Mouse (Mus musculus) Patski (cell line): ENCODE measurements around the gene Gnao1. TPM values are rescaled to one million over a fixed set of nuclear protein-coding genes. Genes with fewer than 3 reads are reported as not detected.

ENCODE experiments used
- ATAC-seq: fragments of 100-300 bp; one replicate; pipeline ENCODE4 v1.8.0; 2021
- CTCF ChIA-PET: fragments of 350-600 bp; sonication (Branson Sonifier 250); formaldehyde crosslinking; loops from one replicate; lab custom pipeline; 2022; ENCODE audit warnings: inconsistent platforms; lab: Charles Lee
- POLR2A ChIA-PET: fragments of 350-600 bp; sonication (Branson Sonifier 250); formaldehyde crosslinking; loops from one replicate; lab custom pipeline; 2022; ENCODE audit warnings: antibody characterized with exemption, inconsistent platforms; lab: Charles Lee
- DNase-seq: peaks from one replicate; pipeline ENCODE4 v3.0.0-alpha.2; 2011; ENCODE audit warnings: low read depth, low spot score
- H3K27me3 ChIP-seq: fragments of 371-371 bp; one replicate; pipeline ENCODE4 v1.5.1; 2021
- CTCF ChIP-seq: fragments of 100-300 bp; IDR thresholded peaks from one replicate; pipeline ENCODE4 v1.5.1; 2021
- in situ Hi-C: fragments of 300-500 bp; cut with MboI; formaldehyde crosslinking; loops from 3 replicates; pipeline ENCODE4 v1.11.1; 2018; ENCODE audit warnings: low pct_unique_long_range_greater_than_20kb, mixed read lengths
- polyA plus RNA-seq: library from polyadenylated mRNA; unstranded; gene quantifications from one replicate; pipeline ENCODE4 v1.2.3, GENCODE M21; 2021

The Gnao1 gene
- polyA plus RNA-seq, 1 experiment from 2014 or later = 2.3 TPM

GRCm38 (mm10) chr8:93896841-93897551 lies 87.2 kb downstream of the Gnao1 start:
- no peak for DNase-seq
- no peak for ATAC-seq
- ChIA-PET CTCF (no interaction called here), POLR2A (no interaction called here)
- TF ChIP-seq CTCF = no peak
- H3K27me3 ChIP-seq = no peaks in the 10 kb centered on the region
- in situ Hi-C loops = no loop called here

GRCm38 (mm10) chr8:93898570-93898969 lies 88.8 kb downstream of the Gnao1 start:
- ATAC-seq = no peak
- H3K27me3 ChIP-seq = no peaks in the 10 kb centered on the region
- ChIA-PET POLR2A (no interaction called here), CTCF (no interaction called here)
- no peak for TF ChIP-seq CTCF
- DNase-seq = no peak
- in situ Hi-C loops = no loop called here

- ATAC-seq (no peak), DNase-seq (no peak)
- in situ Hi-C loops = no loop called here
- POLR2A ChIA-PET = no interaction called here
- no peak for TF ChIP-seq CTCF
- CTCF ChIA-PET = no interaction called here
- no peaks in the 10 kb centered on the region for H3K27me3 ChIP-seq
Measured at GRCm38 (mm10) chr8:93902040-93902439, 92.3 kb downstream of the Gnao1 start.

GRCm38 (mm10) chr8:93906961-93907360 lies 97.2 kb downstream of the Gnao1 start:
- in situ Hi-C loops = no loop called here
- CTCF ChIA-PET = no interaction called here
- ATAC-seq (no peak), DNase-seq (no peak)
- no peak for TF ChIP-seq CTCF
- H3K27me3 ChIP-seq = no peaks in the 10 kb centered on the region
- POLR2A ChIA-PET = no interaction called here

GRCm38 (mm10) chr8:93907987-93908441 lies 98.2 kb downstream of the Gnao1 start:
- POLR2A ChIA-PET = no interaction called here
- DNase-seq (no peak), ATAC-seq (no peak)
- in situ Hi-C loops = no loop called here
- CTCF ChIA-PET = no interaction called here
- H3K27me3 ChIP-seq = no peaks in the 10 kb centered on the region
- no peak for TF ChIP-seq CTCF

GRCm38 (mm10) chr8:93908546-93908945 lies 98.8 kb downstream of the Gnao1 start:
- in situ Hi-C loops = no loop called here
- CTCF ChIA-PET = no interaction called here
- ATAC-seq = no peak
- no peaks in the 10 kb centered on the region for H3K27me3 ChIP-seq
- POLR2A ChIA-PET = no interaction called here
- DNase-seq = no peak
- TF ChIP-seq CTCF = no peak

- DNase-seq (no peak), ATAC-seq (no peak)
- POLR2A ChIA-PET = no interaction called here
- in situ Hi-C loops = no loop called here
- CTCF ChIA-PET = no interaction called here
- TF ChIP-seq CTCF = no peak
- H3K27me3 ChIP-seq = no peaks in the 10 kb centered on the region
Measured at GRCm38 (mm10) chr8:93911715-93912555, 102.2 kb downstream of the Gnao1 start.

- no peaks in the 10 kb centered on the region for H3K27me3 ChIP-seq
- in situ Hi-C loops = no loop called here
- TF ChIP-seq CTCF = no peak
- no peak for ATAC-seq
- POLR2A ChIA-PET = no interaction called here
- CTCF ChIA-PET = interaction anchor here (1.6 kb wide), 1 partner anchor 14 kb away, joined by 6 read pairs; no protein-coding TSS in a partner anchor
- no peak for DNase-seq
Measured at GRCm38 (mm10) chr8:93917859-93918421, 108.2 kb downstream of the Gnao1 start.

GRCm38 (mm10) chr8:93918580-93918979 lies 108.8 kb downstream of the Gnao1 start:
- no peaks in the 10 kb centered on the region for H3K27me3 ChIP-seq
- no peak for TF ChIP-seq CTCF
- ATAC-seq (no peak), DNase-seq (no peak)
- in situ Hi-C loops = no loop called here
- ChIA-PET POLR2A (interaction anchor here (0.6 kb wide), 1 partner anchor 19 kb away, joined by 4 read pairs; no protein-coding TSS in a partner anchor), CTCF (interaction anchor here (1.6 kb wide), 1 partner anchor 13 kb away, joined by 6 read pairs; no protein-coding TSS in a partner anchor)

- DNase-seq (no peak), ATAC-seq (no peak)
- H3K27me3 ChIP-seq = no peaks in the 10 kb centered on the region
- ChIA-PET POLR2A (no interaction called here), CTCF (no interaction called here)
- in situ Hi-C loops = no loop called here
- no peak for TF ChIP-seq CTCF
Measured at GRCm38 (mm10) chr8:93919422-93919821, 109.7 kb downstream of the Gnao1 start.
